Mouse (Mus musculus): ENCODE data around the gene Cdk11b. TPM values are rescaled to one million over a fixed set of nuclear protein-coding genes. Genes with fewer than 3 reads are reported as not detected.

Cdk11b gene
- polyA plus RNA-seq, 1 experiment from 2014 or later = 79.9 TPM

DNA sequence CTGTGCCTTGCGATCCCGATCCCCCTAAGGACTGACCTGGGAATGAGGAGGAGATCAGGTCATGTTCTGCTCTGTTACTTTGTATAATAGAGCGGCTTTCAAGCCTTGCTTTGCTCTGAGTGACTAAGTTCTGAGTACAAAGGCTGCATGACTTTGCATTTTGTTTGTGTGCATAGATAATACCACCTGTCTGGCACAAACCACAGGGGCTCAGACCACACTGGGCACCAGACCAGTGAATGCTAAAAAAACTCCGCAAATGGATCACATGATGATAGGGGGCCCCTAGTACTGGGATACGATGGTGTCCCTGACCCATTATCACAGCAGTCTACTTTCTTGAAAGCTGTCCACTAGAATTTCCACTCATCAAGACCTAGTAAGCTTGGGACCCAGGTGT is 28.0 kb upstream of the Cdk11b start:
- no peak overlapping the region for H3K27ac ChIP-seq (replicated peaks)
- peaks cover 8% of the 10 kb centered on the region; the same call in 1 of the 2 replicates for H3K4me1 ChIP-seq
- DNase-seq (ENCODE audit: low spot score) = no peak
- H3K9me3 ChIP-seq = no peaks in the 10 kb centered on the region
- H3K27me3 ChIP-seq (replicated peaks; ENCODE audit: low read depth, poor library complexity, severe bottlenecking) = no peaks in the 10 kb centered on the region
- no peaks in the 10 kb centered on the region for H3K36me3 ChIP-seq (replicated peaks)
- H3K4me3 ChIP-seq = no peak overlapping the region
- 82% methylated on average over 5 of the region's 5 CpGs for WGBS

DNA sequence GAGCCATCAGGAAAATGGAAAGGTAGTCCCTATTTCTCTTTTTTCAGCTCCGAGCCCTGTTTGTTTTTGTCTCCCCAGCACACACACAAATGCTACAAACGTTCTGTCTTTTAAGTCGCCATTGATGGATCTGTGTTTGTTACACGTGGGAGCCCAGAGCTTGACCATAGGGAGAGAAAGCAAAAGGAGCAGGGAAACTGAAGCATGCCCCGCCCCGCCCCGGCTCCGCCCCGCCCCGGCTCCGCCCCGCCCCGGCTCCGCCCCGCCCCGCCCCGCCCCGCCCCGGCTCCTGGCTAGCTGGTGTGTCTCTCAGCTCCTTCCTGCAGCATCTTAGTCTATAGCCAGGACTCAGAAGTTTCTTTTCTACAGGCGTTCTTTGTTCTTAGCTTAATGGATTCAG is 26.1 kb upstream of the Cdk11b start:
- Histone ChIP-seq H3K4me1 (peaks cover 24% of the 10 kb centered on the region), H3K9me3 (no peaks in the 10 kb centered on the region), H3K36me3 (replicated peaks) (peaks cover 10% of the 10 kb centered on the region), H3K4me3 (no peak overlapping the region), H3K27ac (replicated peaks) (no peak overlapping the region), H3K27me3 (replicated peaks; ENCODE audit: low read depth, poor library complexity, severe bottlenecking) (no peaks in the 10 kb centered on the region)
- WGBS = 15% methylated on average over 20 of the region's 20 CpGs
- peak; percentile 33 for DNase-seq (ENCODE audit: low spot score)

DNA sequence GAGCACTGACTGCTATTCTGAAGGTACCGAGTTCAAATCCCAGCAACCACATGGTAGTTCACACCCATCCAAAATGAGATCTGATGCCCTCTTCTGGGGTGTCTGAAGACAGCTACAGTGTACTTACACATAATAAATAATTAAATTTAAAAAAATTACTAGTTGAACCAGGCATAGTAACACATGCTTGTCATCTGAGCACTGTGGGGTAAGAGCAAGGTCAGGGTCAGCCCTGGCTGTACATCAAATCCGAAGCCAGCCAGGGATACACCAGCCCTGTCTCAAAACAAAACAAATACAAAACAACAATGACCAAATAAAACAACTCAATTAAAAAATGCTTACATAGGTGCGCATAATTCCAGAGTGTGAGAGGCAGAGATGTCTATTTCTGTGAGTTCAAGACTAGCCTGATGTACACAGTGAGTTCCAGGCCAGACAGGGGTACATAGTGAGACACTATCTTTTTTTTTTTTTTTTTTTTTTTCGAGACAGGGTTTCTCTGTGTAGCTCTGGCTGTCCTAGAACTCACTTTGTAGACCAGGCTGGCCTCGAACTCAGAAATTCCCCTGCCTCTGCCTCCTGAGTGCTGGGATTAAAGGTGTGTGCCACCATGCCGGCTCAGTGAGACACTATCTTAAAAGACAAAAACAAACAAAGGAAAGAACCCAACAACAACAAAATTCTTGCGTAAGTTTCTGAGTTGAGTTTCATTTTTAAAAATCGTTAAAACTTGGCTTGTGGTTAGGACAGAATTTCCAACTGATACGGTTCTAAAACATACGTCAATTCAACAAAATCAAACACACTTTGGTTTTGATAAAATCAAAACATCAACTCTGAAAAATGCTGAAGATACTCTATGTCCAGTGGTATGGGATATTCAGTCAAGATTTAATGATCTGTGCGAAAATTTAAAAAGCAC is 24.5 kb upstream of the Cdk11b start:
- Histone ChIP-seq H3K27me3 (replicated peaks; ENCODE audit: low read depth, poor library complexity, severe bottlenecking) (no peaks in the 10 kb centered on the region), H3K4me1 (peaks cover 24% of the 10 kb centered on the region), H3K4me3 (peak overlapping the region; percentile 100), H3K36me3 (replicated peaks) (peaks cover 27% of the 10 kb centered on the region), H3K27ac (replicated peaks) (peak overlapping the region; percentile 100), H3K9me3 (no peaks in the 10 kb centered on the region)
- no peak for DNase-seq (ENCODE audit: low spot score)
- 88% methylated on average over 11 of the region's 11 CpGs for WGBS

DNA sequence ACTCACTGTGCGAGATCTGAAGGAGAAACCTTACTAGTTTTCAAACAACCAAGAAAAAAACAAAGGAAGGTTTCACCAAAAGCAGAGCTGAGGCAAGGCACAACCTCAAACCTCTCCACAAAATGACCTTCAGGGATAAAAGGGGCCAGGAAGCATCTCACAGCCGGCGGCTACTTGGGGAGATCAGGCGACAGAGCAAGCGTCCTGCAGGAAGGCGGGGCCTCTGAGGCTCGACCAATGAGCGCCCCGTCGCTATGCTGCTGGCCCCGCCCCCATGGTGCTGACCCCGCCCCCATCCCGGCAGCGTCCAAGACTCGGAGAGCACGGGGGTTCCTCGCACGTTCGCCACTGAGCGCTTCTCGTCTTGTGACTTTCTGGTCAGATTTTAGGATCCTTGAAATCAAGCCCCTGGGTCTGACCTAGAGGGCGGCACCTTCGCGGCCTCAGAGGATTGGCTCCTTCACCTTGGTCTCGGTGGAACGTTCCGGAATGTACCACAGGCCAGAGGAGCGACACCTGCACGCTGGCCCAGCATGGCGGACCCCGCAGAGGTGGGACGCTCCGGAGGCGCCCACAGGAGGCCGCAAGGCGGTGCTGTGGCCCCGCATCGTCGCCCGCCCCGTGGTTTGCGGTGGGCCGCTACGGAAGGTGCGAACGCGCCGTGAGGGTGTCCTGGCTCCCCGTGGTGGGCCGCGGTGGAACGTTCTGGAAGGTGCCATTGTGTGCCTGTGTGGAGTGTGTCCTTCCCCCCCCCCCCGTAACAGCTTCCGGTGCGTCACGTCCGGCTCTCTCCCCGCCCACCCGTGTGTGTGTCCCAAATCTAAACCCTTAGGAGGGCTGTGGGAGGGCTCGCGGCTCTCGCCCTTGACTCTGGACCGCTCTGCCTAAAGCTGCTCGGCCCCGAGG is 23.3 kb upstream of the Cdk11b start, which contains the start of gene Slc35e2:
Slc35e2 (plus strand) TSS at position 326 of the 906 bp plus-strand sequence.
- peaks cover 38% of the 10 kb centered on the region for H3K36me3 ChIP-seq (replicated peaks)
- peaks cover 24% of the 10 kb centered on the region for H3K4me1 ChIP-seq
- DNase-seq (ENCODE audit: low spot score) = peak; percentile 97
- under 1% methylated on average over 65 of the region's 65 CpGs for WGBS
- peak within 1 kb of the TSS; percentile 100 for H3K4me3 ChIP-seq
- H3K27ac ChIP-seq (replicated peaks) = peak within 1 kb of the TSS; percentile 100
- H3K27me3 ChIP-seq (replicated peaks; ENCODE audit: low read depth, poor library complexity, severe bottlenecking) = no peaks in the 10 kb centered on the region
- no peaks in the 10 kb centered on the region for H3K9me3 ChIP-seq

DNA sequence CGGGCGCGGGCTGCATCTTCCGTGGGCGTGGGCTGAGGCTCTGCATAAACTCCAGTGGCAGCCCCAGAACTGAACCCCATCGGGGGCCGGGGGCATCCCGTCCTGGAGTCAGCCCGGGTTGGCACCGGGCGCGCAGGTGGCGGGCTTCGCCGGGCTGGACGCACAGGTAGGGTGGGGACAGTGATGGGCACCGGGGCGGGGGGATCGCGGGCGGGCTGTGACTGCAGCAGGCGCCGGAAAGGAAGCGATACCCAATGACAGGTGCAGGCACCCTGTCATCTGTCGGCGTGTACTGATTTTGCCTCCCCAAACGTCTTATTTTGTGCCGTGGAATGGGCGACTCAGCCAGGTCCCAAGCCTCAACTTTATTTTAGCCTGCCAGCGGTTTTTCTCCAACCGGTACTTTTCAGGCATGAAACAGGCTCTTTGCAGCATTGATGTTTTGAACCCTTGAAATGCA is 22.6 kb upstream of the Cdk11b start:
- Histone ChIP-seq H3K27me3 (replicated peaks; ENCODE audit: low read depth, poor library complexity, severe bottlenecking) (no peaks in the 10 kb centered on the region), H3K27ac (replicated peaks) (peak overlapping the region; percentile 100), H3K9me3 (no peaks in the 10 kb centered on the region), H3K36me3 (replicated peaks) (peaks cover 45% of the 10 kb centered on the region), H3K4me3 (peak overlapping the region; percentile 100), H3K4me1 (peaks cover 24% of the 10 kb centered on the region)
- 2% methylated on average over 31 of the region's 31 CpGs for WGBS
- no peak for DNase-seq (ENCODE audit: low spot score)

DNA sequence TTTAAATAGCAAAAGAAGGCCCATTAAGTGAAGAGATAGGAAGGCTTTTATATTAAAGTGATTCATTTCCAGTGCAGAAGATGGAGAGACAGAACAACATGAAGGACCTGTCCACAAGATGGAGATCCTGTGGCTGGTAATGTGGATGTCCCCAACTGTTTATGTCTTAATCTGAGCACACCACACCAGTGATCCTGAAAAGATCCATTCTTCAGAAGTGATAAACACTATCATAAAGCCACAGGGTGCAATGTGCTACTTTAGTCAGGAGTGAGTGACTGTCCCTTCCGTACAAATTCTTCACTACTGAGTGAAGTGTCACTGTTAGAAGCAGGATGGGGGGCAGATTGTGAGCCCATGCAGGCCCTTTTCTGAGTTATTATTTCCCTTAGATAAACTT is 21.9 kb upstream of the Cdk11b start:
- DNase-seq (ENCODE audit: low spot score) = no peak
- Histone ChIP-seq H3K27ac (replicated peaks) (no peak overlapping the region), H3K4me3 (peak overlapping the region; percentile 100), H3K36me3 (replicated peaks) (peaks cover 52% of the 10 kb centered on the region), H3K4me1 (peaks cover 24% of the 10 kb centered on the region), H3K9me3 (no peaks in the 10 kb centered on the region), H3K27me3 (replicated peaks; ENCODE audit: low read depth, poor library complexity, severe bottlenecking) (no peaks in the 10 kb centered on the region)
- 95% methylated on average over 1 of the region's 1 CpGs for WGBS

DNA sequence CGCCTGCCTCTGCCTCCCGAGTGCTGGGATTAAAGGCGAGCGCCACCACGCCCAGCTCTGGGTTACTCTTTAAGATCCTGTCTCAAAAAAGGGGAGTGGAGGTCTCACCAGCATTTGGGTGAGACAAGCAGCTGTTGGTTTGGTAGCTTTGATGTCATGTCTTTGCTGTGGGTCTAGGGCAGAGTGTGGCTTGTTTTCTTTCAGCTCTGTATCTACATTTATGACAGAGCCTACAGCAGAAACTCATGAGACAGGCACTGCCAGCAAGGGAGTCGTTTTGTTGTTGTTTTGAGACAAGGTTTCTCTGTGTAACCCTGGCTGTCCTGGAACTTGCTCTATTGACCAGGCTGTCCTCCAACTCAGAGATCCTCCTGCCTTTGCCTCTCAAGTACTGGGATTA is 20.9 kb upstream of the Cdk11b start:
- H3K4me3 ChIP-seq = no peak overlapping the region
- peaks cover 55% of the 10 kb centered on the region for H3K36me3 ChIP-seq (replicated peaks)
- WGBS = 91% methylated on average over 6 of the region's 6 CpGs
- no peaks in the 10 kb centered on the region for H3K9me3 ChIP-seq
- no peak for DNase-seq (ENCODE audit: low spot score)
- H3K27ac ChIP-seq (replicated peaks) = no peak overlapping the region
- H3K27me3 ChIP-seq (replicated peaks; ENCODE audit: low read depth, poor library complexity, severe bottlenecking) = no peaks in the 10 kb centered on the region
- H3K4me1 ChIP-seq = peaks cover 20% of the 10 kb centered on the region

DNA sequence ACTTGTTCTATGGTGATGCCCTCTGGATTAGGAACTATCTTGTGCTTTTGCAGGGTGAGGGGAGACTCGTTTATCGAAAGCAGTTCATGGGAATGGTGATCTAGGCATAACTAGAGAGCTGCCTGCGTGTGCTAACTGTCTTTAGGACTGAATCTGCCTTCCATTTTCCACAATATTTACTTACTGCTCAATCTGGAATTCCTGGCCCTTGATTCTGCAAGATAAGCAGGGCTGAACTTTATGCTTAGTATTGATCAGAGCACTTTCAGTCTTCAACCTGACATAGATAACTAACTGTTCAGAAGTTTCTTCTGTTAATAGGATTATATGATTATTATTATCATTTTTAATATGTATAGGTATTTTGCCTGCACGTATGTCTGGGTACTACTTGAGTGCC is 19.5 kb upstream of the Cdk11b start:
- H3K27ac ChIP-seq (replicated peaks) = no peak overlapping the region
- DNase-seq (ENCODE audit: low spot score) = no peak
- peaks cover 65% of the 10 kb centered on the region for H3K36me3 ChIP-seq (replicated peaks)
- H3K4me1 ChIP-seq = peaks cover 19% of the 10 kb centered on the region
- H3K9me3 ChIP-seq = no peaks in the 10 kb centered on the region
- no peaks in the 10 kb centered on the region for H3K27me3 ChIP-seq (replicated peaks; ENCODE audit: low read depth, poor library complexity, severe bottlenecking)
- WGBS = 95% methylated on average over 4 of the region's 4 CpGs
- no peak overlapping the region for H3K4me3 ChIP-seq

DNA sequence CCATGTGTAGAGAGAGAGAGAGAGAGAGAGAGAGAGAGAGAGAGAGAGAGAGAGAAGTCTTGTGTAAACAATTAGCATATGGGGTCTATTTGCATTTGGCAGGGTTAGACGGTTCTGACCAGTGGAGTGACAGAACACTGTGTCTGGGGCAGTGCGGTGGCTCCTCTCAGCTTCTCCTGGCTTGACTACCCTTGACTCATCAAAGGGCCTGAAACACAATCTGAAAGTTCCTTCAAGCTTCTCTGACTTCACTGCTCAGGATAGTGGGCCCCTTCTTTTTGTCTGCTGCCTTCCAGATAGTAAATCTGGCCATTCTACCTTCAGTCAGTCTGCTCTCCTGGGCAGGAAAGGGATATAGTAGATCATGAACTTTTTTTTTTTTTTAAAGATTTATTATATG is 17.8 kb upstream of the Cdk11b start:
- peaks cover 80% of the 10 kb centered on the region for H3K36me3 ChIP-seq (replicated peaks)
- 82% methylated on average over 2 of the region's 2 CpGs for WGBS
- peaks cover 14% of the 10 kb centered on the region for H3K4me1 ChIP-seq
- no peaks in the 10 kb centered on the region for H3K27me3 ChIP-seq (replicated peaks; ENCODE audit: low read depth, poor library complexity, severe bottlenecking)
- H3K9me3 ChIP-seq = no peaks in the 10 kb centered on the region
- H3K4me3 ChIP-seq = no peak overlapping the region
- H3K27ac ChIP-seq (replicated peaks) = no peak overlapping the region
- DNase-seq (ENCODE audit: low spot score) = no peak

DNA sequence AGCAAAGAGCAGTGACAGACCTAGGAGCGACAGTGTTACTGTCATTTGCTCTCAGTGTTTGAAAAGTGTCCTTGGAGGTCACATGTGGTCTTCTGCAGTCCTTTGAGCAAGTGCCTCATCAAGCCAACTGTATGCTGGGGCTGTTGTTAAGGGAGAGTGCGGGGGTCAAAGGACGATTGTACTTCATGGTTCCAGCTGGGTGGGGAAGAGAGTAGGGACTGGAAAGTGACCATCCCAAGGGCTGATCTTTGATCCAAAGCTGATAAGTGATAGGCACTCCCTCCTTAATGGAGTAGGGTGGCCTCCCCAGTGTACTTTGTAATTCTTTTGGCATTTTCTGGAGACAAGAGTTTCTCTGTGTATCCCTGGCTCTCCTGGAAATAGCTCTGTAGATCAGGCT is 12.8 kb upstream of the Cdk11b start:
- H3K4me3 ChIP-seq = no peak overlapping the region
- no peaks in the 10 kb centered on the region for H3K9me3 ChIP-seq
- peaks cover 83% of the 10 kb centered on the region for H3K36me3 ChIP-seq (replicated peaks)
- WGBS = 93% methylated on average over 3 of the region's 3 CpGs
- H3K27ac ChIP-seq (replicated peaks) = no peak overlapping the region
- no peaks in the 10 kb centered on the region for H3K4me1 ChIP-seq
- H3K27me3 ChIP-seq (replicated peaks; ENCODE audit: low read depth, poor library complexity, severe bottlenecking) = no peaks in the 10 kb centered on the region
- no peak for DNase-seq (ENCODE audit: low spot score)

DNA sequence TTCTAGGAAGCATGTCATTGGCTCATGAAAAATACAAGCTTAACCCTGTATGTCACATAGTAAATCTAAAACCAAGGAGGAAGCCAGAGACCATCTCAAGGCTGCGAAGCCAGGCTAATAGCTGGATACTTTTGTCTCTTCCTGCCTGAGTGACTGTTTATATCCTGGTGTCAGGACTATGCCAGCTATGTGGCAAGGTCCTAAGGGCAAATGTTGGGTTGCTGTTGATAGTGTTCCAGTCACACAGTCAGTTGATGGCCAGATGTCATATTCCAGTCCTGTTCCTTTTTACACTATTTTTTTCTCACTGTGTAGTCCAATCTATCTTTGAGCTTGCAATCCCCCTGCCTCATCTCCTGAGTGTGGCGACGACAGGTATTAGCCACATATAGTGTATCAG is 11.4 kb upstream of the Cdk11b start:
- no peaks in the 10 kb centered on the region for H3K4me1 ChIP-seq
- H3K27ac ChIP-seq (replicated peaks) = no peak overlapping the region
- H3K27me3 ChIP-seq (replicated peaks; ENCODE audit: low read depth, poor library complexity, severe bottlenecking) = no peaks in the 10 kb centered on the region
- DNase-seq (ENCODE audit: low spot score) = no peak
- H3K4me3 ChIP-seq = no peak overlapping the region
- H3K36me3 ChIP-seq (replicated peaks) = peaks cover 86% of the 10 kb centered on the region
- H3K9me3 ChIP-seq = no peaks in the 10 kb centered on the region
- 95% methylated on average over 3 of the region's 3 CpGs for WGBS

DNA sequence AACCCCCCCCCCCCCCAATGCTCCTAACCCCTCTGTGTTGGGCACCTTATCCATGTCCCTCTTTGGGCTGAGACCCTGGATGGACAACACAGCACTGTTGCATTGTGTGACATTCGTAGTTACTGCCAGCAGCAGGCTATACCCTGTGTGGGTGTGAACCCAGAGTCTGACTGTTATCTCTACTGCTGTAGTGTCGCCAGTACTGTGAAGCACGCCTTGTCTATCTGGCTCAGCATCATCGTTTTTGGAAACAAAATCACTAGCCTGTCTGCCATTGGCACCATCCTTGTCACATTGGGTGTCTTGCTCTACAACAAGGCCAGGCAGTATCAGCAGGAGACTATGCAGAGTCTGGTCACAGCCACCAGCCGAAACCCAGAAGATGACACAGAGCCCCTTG is 6.3 kb upstream of the Cdk11b start:
- DNase-seq (ENCODE audit: low spot score) = no peak
- Histone ChIP-seq H3K9me3 (no peaks in the 10 kb centered on the region), H3K4me3 (no peak overlapping the region), H3K36me3 (replicated peaks) (peaks cover 82% of the 10 kb centered on the region), H3K4me1 (peaks cover 1% of the 10 kb centered on the region), H3K27me3 (replicated peaks; ENCODE audit: low read depth, poor library complexity, severe bottlenecking) (no peaks in the 10 kb centered on the region), H3K27ac (replicated peaks) (no peak overlapping the region)
- 91% methylated on average over 5 of the region's 5 CpGs for WGBS

All from embryonic facial prominence, embryonic 10.5 days (tissue).